Mouse (Mus musculus): ENCODE results near the gene Degs2. TPM values are rescaled to one million over a fixed set of nuclear protein-coding genes. Genes with fewer than 3 reads are reported as not detected.

Degs2 gene
- 42.9 and 56.5 TPM in 2 replicates for polyA plus RNA-seq (2015; fragmentation: Nextera tagmentation; extraction: Ambion mirVana)

- peak within 1 kb of the TSS; percentile 48; the same call in 1 of the 2 replicates for H3K27ac ChIP-seq (ENCODE audit: low read length)
These were observed at the start of gene Degs2 for GRCm38 (mm10) chr12:108702185-108702584. Gene Degs2 (minus strand): TSS chr12:108702315.

GRCm38 (mm10) chr12:108751790-108752189 is 49.7 kb upstream of the Degs2 start:
- H3K4me1 ChIP-seq (ENCODE audit: control insufficient read depth, insufficient read depth, low read length): no peaks in the 10 kb centered on the region
- no peaks in the 10 kb centered on the region for H3K36me3 ChIP-seq (ENCODE audit: control insufficient read depth, insufficient read depth, low read length)
- H3K4me2 ChIP-seq (ENCODE audit: low read depth, low read length): no peak overlapping the region
- no peak for ATAC-seq (ENCODE audit: insufficient read depth, low FRiP score)
- no peaks in the 10 kb centered on the region for H3K27me3 ChIP-seq (ENCODE audit: control insufficient read depth, insufficient read depth, low read length)
- WGBS: 54% methylated on average over 9 of the region's 9 CpGs
- H3K9me3 ChIP-seq (replicated peaks; ENCODE audit: control insufficient read depth, low read length): no peaks in the 10 kb centered on the region
- H3K9ac ChIP-seq (ENCODE audit: low read length): no peak overlapping the region
- no peak overlapping the region for H3K27ac ChIP-seq (ENCODE audit: low read length)
- H3K4me3 ChIP-seq (replicated peaks; ENCODE audit: low read length): no peak overlapping the region

More at GRCm38 (mm10) chr12:108702185-108702584, at the start of gene Degs2:
- H3K4me1 ChIP-seq (ENCODE audit: control insufficient read depth, insufficient read depth, low read length): peaks cover 16% of the 10 kb centered on the region
- peaks cover 15% of the 10 kb centered on the region; the same call in 1 of the 2 replicates for H3K27me3 ChIP-seq (ENCODE audit: control insufficient read depth, insufficient read depth, low read length)
- peak within 1 kb of the TSS; percentile 40 for H3K4me3 ChIP-seq (replicated peaks; ENCODE audit: low read length)
- ATAC-seq (ENCODE audit: insufficient read depth, low FRiP score): peak; percentile 79
- 1% methylated on average over 32 of the region's 32 CpGs for WGBS
- H3K9ac ChIP-seq (ENCODE audit: low read length): peak within 1 kb of the TSS; percentile 49
- no peaks in the 10 kb centered on the region for H3K36me3 ChIP-seq (ENCODE audit: control insufficient read depth, insufficient read depth, low read length)
- H3K4me2 ChIP-seq (ENCODE audit: low read depth, low read length): peak within 1 kb of the TSS; percentile 55
- H3K9me3 ChIP-seq (replicated peaks; ENCODE audit: control insufficient read depth, low read length): no peaks in the 10 kb centered on the region

- H3K27ac ChIP-seq (ENCODE audit: low read length): no peak overlapping the region; the same call in 1 of the 2 replicates
- H3K4me3 ChIP-seq (replicated peaks; ENCODE audit: low read length): no peak overlapping the region
- peak; percentile 70; the same call in 1 of the 2 replicates for ATAC-seq (ENCODE audit: insufficient read depth, low FRiP score)
- H3K36me3 ChIP-seq (ENCODE audit: control insufficient read depth, insufficient read depth, low read length): no peaks in the 10 kb centered on the region
- no peak overlapping the region for H3K4me2 ChIP-seq (ENCODE audit: low read depth, low read length)
- no peaks in the 10 kb centered on the region for H3K9me3 ChIP-seq (replicated peaks; ENCODE audit: control insufficient read depth, low read length)
- H3K9ac ChIP-seq (ENCODE audit: low read length): no peak overlapping the region
- H3K4me1 ChIP-seq (ENCODE audit: control insufficient read depth, insufficient read depth, low read length): no peaks in the 10 kb centered on the region
- WGBS: 62% methylated on average over 3 of the region's 3 CpGs
- H3K27me3 ChIP-seq (ENCODE audit: control insufficient read depth, insufficient read depth, low read length): no peaks in the 10 kb centered on the region
These were observed 48.1 kb upstream of the Degs2 start for GRCm38 (mm10) chr12:108750226-108750625.

GRCm38 (mm10) chr12:108749454-108749853 is 47.3 kb upstream of the Degs2 start:
- no peak overlapping the region for H3K4me2 ChIP-seq (ENCODE audit: low read depth, low read length)
- H3K27me3 ChIP-seq (ENCODE audit: control insufficient read depth, insufficient read depth, low read length): no peaks in the 10 kb centered on the region
- WGBS: 77% methylated on average over 9 of the region's 9 CpGs
- H3K4me1 ChIP-seq (ENCODE audit: control insufficient read depth, insufficient read depth, low read length): no peaks in the 10 kb centered on the region
- no peak overlapping the region for H3K27ac ChIP-seq (ENCODE audit: low read length)
- H3K9me3 ChIP-seq (replicated peaks; ENCODE audit: control insufficient read depth, low read length): no peaks in the 10 kb centered on the region
- no peak overlapping the region for H3K4me3 ChIP-seq (replicated peaks; ENCODE audit: low read length)
- ATAC-seq (ENCODE audit: insufficient read depth, low FRiP score): no peak
- no peak overlapping the region for H3K9ac ChIP-seq (ENCODE audit: low read length)
- H3K36me3 ChIP-seq (ENCODE audit: control insufficient read depth, insufficient read depth, low read length): no peaks in the 10 kb centered on the region

- Histone ChIP-seq H3K36me3 (ENCODE audit: control insufficient read depth, insufficient read depth, low read length) (no peaks in the 10 kb centered on the region), H3K4me3 (replicated peaks; ENCODE audit: low read length) (no peak overlapping the region), H3K9ac (ENCODE audit: low read length) (no peak overlapping the region), H3K27ac (ENCODE audit: low read length) (no peak overlapping the region), H3K9me3 (replicated peaks; ENCODE audit: control insufficient read depth, low read length) (no peaks in the 10 kb centered on the region), H3K27me3 (ENCODE audit: control insufficient read depth, insufficient read depth, low read length) (no peaks in the 10 kb centered on the region), H3K4me1 (ENCODE audit: control insufficient read depth, insufficient read depth, low read length) (no peaks in the 10 kb centered on the region), H3K4me2 (ENCODE audit: low read depth, low read length) (no peak overlapping the region)
- no peak for ATAC-seq (ENCODE audit: insufficient read depth, low FRiP score)
- WGBS: 70% methylated on average over 6 of the region's 6 CpGs
These were observed 46.9 kb upstream of the Degs2 start for GRCm38 (mm10) chr12:108749019-108749418.

GRCm38 (mm10) chr12:108745990-108746389 is 43.9 kb upstream of the Degs2 start:
- H3K9me3 ChIP-seq (replicated peaks; ENCODE audit: control insufficient read depth, low read length): no peaks in the 10 kb centered on the region
- H3K27ac ChIP-seq (ENCODE audit: low read length): no peak overlapping the region
- no peak for ATAC-seq (ENCODE audit: insufficient read depth, low FRiP score)
- H3K36me3 ChIP-seq (ENCODE audit: control insufficient read depth, insufficient read depth, low read length): no peaks in the 10 kb centered on the region
- no peak overlapping the region for H3K4me2 ChIP-seq (ENCODE audit: low read depth, low read length)
- no peak overlapping the region for H3K4me3 ChIP-seq (replicated peaks; ENCODE audit: low read length)
- no peaks in the 10 kb centered on the region for H3K4me1 ChIP-seq (ENCODE audit: control insufficient read depth, insufficient read depth, low read length)
- no peaks in the 10 kb centered on the region for H3K27me3 ChIP-seq (ENCODE audit: control insufficient read depth, insufficient read depth, low read length)
- no peak overlapping the region for H3K9ac ChIP-seq (ENCODE audit: low read length)

- WGBS: 69% methylated on average over 4 of the region's 4 CpGs
- H3K9me3 ChIP-seq (replicated peaks; ENCODE audit: control insufficient read depth, low read length): no peaks in the 10 kb centered on the region
- no peak overlapping the region for H3K9ac ChIP-seq (ENCODE audit: low read length)
- H3K4me1 ChIP-seq (ENCODE audit: control insufficient read depth, insufficient read depth, low read length): no peaks in the 10 kb centered on the region
- H3K27me3 ChIP-seq (ENCODE audit: control insufficient read depth, insufficient read depth, low read length): no peaks in the 10 kb centered on the region
- no peak overlapping the region for H3K27ac ChIP-seq (ENCODE audit: low read length)
- H3K36me3 ChIP-seq (ENCODE audit: control insufficient read depth, insufficient read depth, low read length): no peaks in the 10 kb centered on the region
- H3K4me3 ChIP-seq (replicated peaks; ENCODE audit: low read length): no peak overlapping the region
- no peak for ATAC-seq (ENCODE audit: insufficient read depth, low FRiP score)
- no peak overlapping the region for H3K4me2 ChIP-seq (ENCODE audit: low read depth, low read length)
These were observed 40.1 kb upstream of the Degs2 start for GRCm38 (mm10) chr12:108742241-108742640.

GRCm38 (mm10) chr12:108741472-108741871 is 39.4 kb upstream of the Degs2 start:
- H3K27me3 ChIP-seq (ENCODE audit: control insufficient read depth, insufficient read depth, low read length): no peaks in the 10 kb centered on the region
- H3K4me1 ChIP-seq (ENCODE audit: control insufficient read depth, insufficient read depth, low read length): no peaks in the 10 kb centered on the region
- no peaks in the 10 kb centered on the region for H3K36me3 ChIP-seq (ENCODE audit: control insufficient read depth, insufficient read depth, low read length)
- no peak overlapping the region for H3K4me2 ChIP-seq (ENCODE audit: low read depth, low read length)
- ATAC-seq (ENCODE audit: insufficient read depth, low FRiP score): no peak
- no peak overlapping the region for H3K27ac ChIP-seq (ENCODE audit: low read length)
- H3K9ac ChIP-seq (ENCODE audit: low read length): no peak overlapping the region
- 46% methylated on average over 2 of the region's 2 CpGs for WGBS
- no peaks in the 10 kb centered on the region for H3K9me3 ChIP-seq (replicated peaks; ENCODE audit: control insufficient read depth, low read length)
- H3K4me3 ChIP-seq (replicated peaks; ENCODE audit: low read length): no peak overlapping the region

- no peak for ATAC-seq (ENCODE audit: insufficient read depth, low FRiP score)
- no peak overlapping the region for H3K9ac ChIP-seq (ENCODE audit: low read length)
- no peaks in the 10 kb centered on the region for H3K27me3 ChIP-seq (ENCODE audit: control insufficient read depth, insufficient read depth, low read length)
- 91% methylated on average over 12 of the region's 12 CpGs for WGBS
- no peak overlapping the region for H3K4me3 ChIP-seq (replicated peaks; ENCODE audit: low read length)
- no peak overlapping the region for H3K27ac ChIP-seq (ENCODE audit: low read length)
- no peak overlapping the region for H3K4me2 ChIP-seq (ENCODE audit: low read depth, low read length)
- H3K36me3 ChIP-seq (ENCODE audit: control insufficient read depth, insufficient read depth, low read length): no peaks in the 10 kb centered on the region
- H3K4me1 ChIP-seq (ENCODE audit: control insufficient read depth, insufficient read depth, low read length): no peaks in the 10 kb centered on the region
- H3K9me3 ChIP-seq (replicated peaks; ENCODE audit: control insufficient read depth, low read length): no peaks in the 10 kb centered on the region
These were observed 36.6 kb upstream of the Degs2 start for GRCm38 (mm10) chr12:108738745-108739144.

- 91% methylated on average over 7 of the region's 7 CpGs for WGBS
These were observed 35.7 kb upstream of the Degs2 start for GRCm38 (mm10) chr12:108737838-108738237.

More at GRCm38 (mm10) chr12:108737838-108738237, 35.7 kb upstream of the Degs2 start:
- no peak overlapping the region for H3K27ac ChIP-seq (ENCODE audit: low read length)
- H3K4me2 ChIP-seq (ENCODE audit: low read depth, low read length): no peak overlapping the region
- no peak for ATAC-seq (ENCODE audit: insufficient read depth, low FRiP score)
- H3K27me3 ChIP-seq (ENCODE audit: control insufficient read depth, insufficient read depth, low read length): no peaks in the 10 kb centered on the region
- H3K36me3 ChIP-seq (ENCODE audit: control insufficient read depth, insufficient read depth, low read length): no peaks in the 10 kb centered on the region
- no peaks in the 10 kb centered on the region for H3K4me1 ChIP-seq (ENCODE audit: control insufficient read depth, insufficient read depth, low read length)
- no peak overlapping the region for H3K9ac ChIP-seq (ENCODE audit: low read length)
- H3K4me3 ChIP-seq (replicated peaks; ENCODE audit: low read length): no peak overlapping the region
- no peaks in the 10 kb centered on the region for H3K9me3 ChIP-seq (replicated peaks; ENCODE audit: control insufficient read depth, low read length)

All from stomach, embryonic 16.5 days (tissue).